Mouse (Mus musculus) cortical plate, adult 2 months (tissue): Measurements from ENCODE around the gene Kcnt2. TPM values are rescaled to one million over a fixed set of nuclear protein-coding genes. Genes with fewer than 3 reads are reported as not detected.

Experiments
- H3K27ac ChIP-seq: fragments of 200-500 bp; 2 replicates; pipeline ENCODE4 v1.5.1; 2012; ENCODE audit warnings: low read length, control low read depth, inconsistent platforms; ENCODE audit not compliant: insufficient read depth
- H3K4me1 ChIP-seq: fragments of 200-500 bp; 2 replicates; pipeline ENCODE4 v1.6.1; 2011; ENCODE audit warnings: low read length; ENCODE audit not compliant: control insufficient read depth, insufficient read depth
- H3K4me3 ChIP-seq: fragments of 200-500 bp; 2 replicates; pipeline ENCODE4 v1.5.1; 2011; ENCODE audit warnings: mild to moderate bottlenecking, low read length, control low read depth; ENCODE audit not compliant: insufficient read depth
- CTCF ChIP-seq: fragments of 200-500 bp; IDR thresholded peaks from 2 replicates; pipeline ENCODE4 v1.5.1; 2011; ENCODE audit warnings: mild to moderate bottlenecking, control low read depth, low read length; ENCODE audit not compliant: insufficient read depth; ENCODE audit errors: extremely low read depth
- POLR2A ChIP-seq: fragments of 200-500 bp; IDR thresholded peaks from 2 replicates; pipeline ENCODE4 v1.6.1; 2011; ENCODE audit warnings: mild to moderate bottlenecking, low read length, control low read depth; ENCODE audit not compliant: insufficient read depth; ENCODE audit errors: extremely low read depth
- polyA plus RNA-seq: library from polyadenylated mRNA; depleted of rRNA; stranded (reverse); fragments of >200 nt; gene quantifications from 2 replicates; pipeline ENCODE4 v1.2.3, GENCODE M21; 2012; rRNA removed

The Kcnt2 gene
- polyA plus RNA-seq: 14.4 and 14.6 TPM in 2 replicates

- TF ChIP-seq POLR2A: no peak
- TF ChIP-seq CTCF: no peak
- Histone ChIP-seq H3K4me1 (peaks cover 2% of the 10 kb centered on the region; the same call in 1 of the 2 replicates), H3K27ac (peak within 1 kb of the TSS; percentile 38; the same call in 1 of the 2 replicates), H3K4me3 (peak within 1 kb of the TSS; percentile 83)
These were observed at the start of gene Kcnt2 for GRCm38 (mm10) chr1:140245876-140246597. Gene Kcnt2, plus strand, starts transcription at chr1:140246158.

DNA sequence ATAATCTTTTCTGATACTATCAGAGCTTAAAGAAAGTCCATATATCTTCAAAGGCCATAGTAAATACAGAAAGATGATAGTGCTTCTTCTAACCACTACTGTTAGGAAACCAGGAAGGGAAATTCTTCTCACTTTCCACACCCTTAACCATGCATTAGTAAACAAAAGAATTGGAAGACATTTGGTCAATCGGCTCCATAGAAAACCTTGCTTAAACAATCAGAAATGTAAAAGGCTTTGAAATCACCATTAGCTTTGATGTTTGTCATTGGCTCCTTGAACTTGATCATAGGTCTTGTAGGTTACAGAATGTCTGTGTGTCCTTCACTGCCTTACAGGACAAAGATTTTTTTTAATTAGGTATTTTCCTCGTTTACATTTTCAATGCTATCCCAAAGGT lies 40.6 kb upstream of the Kcnt2 start:
- Histone ChIP-seq H3K4me3 (no peak overlapping the region), H3K27ac (no peak overlapping the region), H3K4me1 (no peaks in the 10 kb centered on the region)
- TF ChIP-seq POLR2A: no peak
- TF ChIP-seq CTCF: no peak

- Histone ChIP-seq H3K4me3 (no peak overlapping the region), H3K27ac (no peak overlapping the region), H3K4me1 (no peaks in the 10 kb centered on the region)
- no peak for TF ChIP-seq CTCF
These were observed 20.7 kb upstream of the Kcnt2 start for GRCm38 (mm10) chr1:140225221-140225620.

GRCm38 (mm10) chr1:140226673-140227072 lies 19.3 kb upstream of the Kcnt2 start:
- no peak overlapping the region for H3K4me3 ChIP-seq

GRCm38 (mm10) chr1:140245465-140245864 lies 493 bp upstream of the Kcnt2 start:
- TF ChIP-seq CTCF: no peak
- TF ChIP-seq POLR2A: 0 out of 2 replicates have a peak, but pooled peaks have one; percentile 36
- H3K4me1 ChIP-seq: peaks cover 2% of the 10 kb centered on the region; the same call in 1 of the 2 replicates
- H3K4me3 ChIP-seq: peak overlapping the region; percentile 83
- no peak overlapping the region; the same call in 1 of the 2 replicates for H3K27ac ChIP-seq

More at GRCm38 (mm10) chr1:140226673-140227072, 19.3 kb upstream of the Kcnt2 start:
- H3K4me1 ChIP-seq: no peaks in the 10 kb centered on the region
- TF ChIP-seq CTCF (no peak), POLR2A (no peak)
- H3K27ac ChIP-seq: no peak overlapping the region

DNA sequence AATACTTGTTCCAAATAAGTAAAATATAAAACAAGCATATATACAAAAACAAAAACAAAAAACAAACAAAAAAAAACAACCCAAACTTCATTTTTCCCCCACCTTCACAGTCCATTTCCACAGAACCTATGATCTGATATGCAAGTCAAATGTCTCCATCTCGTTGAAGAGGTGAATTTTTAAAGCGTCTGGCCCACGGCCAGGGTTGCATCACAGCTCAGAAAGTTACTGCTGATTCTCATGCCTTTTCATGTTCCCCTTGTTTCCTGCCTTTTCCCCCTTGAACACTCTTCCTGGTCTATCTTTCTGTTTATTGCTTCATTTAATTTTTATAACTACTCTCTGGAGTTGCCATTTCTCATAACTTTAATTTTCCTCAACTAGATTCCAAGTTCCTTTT lies 18.7 kb downstream of the Kcnt2 start:
- no peak overlapping the region for H3K4me3 ChIP-seq
- TF ChIP-seq CTCF (no peak), POLR2A (no peak)

GRCm38 (mm10) chr1:140266047-140266446 lies 20.1 kb downstream of the Kcnt2 start:
- Histone ChIP-seq H3K4me1 (no peaks in the 10 kb centered on the region), H3K4me3 (no peak overlapping the region), H3K27ac (no peak overlapping the region)
- no peak for TF ChIP-seq POLR2A
- no peak for TF ChIP-seq CTCF

More for the DNA sequence above, 18.7 kb downstream of the Kcnt2 start:
- H3K4me1 ChIP-seq: no peaks in the 10 kb centered on the region
- no peak overlapping the region for H3K27ac ChIP-seq

DNA sequence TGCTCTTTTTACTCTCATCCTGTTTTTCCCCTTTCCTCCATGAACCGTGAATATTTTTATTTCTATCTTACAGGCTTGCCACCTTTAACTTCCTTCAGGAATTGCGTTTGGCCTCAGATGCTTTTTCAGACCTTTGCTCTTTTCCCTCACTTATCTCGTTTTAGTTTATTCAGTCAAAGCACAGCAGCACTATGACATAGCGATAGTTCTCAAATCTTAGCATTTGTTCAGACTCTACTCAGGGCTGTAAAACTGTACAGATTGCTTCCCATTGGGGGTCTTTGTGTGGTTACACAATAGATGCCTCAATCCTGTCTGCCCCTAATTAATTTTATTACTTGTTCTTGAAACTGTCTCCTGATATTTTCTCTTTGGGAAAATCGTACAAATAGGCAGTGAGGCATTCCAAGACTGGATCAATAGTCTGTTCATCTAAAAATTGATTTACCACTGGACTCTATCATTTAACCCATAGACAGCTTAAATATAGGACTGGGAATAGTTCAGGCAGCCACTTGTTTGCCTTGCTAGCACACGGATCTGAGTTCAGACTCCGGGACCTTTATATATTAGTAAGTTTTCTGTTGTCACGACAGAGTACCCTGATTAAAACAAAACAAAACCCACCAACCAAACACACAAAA lies 20.8 kb downstream of the Kcnt2 start:
- no peak overlapping the region for H3K27ac ChIP-seq
- TF ChIP-seq CTCF: no peak
- TF ChIP-seq POLR2A: no peak
- H3K4me3 ChIP-seq: no peak overlapping the region
- H3K4me1 ChIP-seq: no peaks in the 10 kb centered on the region

DNA sequence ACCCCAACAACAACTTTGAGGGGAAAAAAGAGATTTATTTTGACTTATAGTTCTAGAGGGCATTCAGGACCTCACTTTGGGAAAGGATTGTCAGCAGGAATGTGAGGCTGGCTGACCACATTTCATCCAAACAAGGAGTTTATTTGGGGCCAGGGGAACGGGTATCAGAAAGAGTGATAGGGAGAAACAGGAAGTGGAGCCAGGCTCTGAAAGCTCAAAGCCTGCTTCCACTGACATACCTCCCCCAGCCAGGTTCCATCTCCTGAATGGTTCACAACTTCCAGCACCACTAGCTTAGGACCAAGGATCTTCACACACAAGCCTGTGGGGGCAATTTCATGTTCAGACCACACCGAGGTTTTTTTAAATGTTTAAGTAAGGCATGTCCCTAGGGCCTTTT lies 21.3 kb downstream of the Kcnt2 start:
- Histone ChIP-seq H3K27ac (no peak overlapping the region), H3K4me3 (no peak overlapping the region), H3K4me1 (no peaks in the 10 kb centered on the region)
- TF ChIP-seq CTCF (no peak), POLR2A (no peak)

- Histone ChIP-seq H3K4me1 (no peaks in the 10 kb centered on the region), H3K4me3 (no peak overlapping the region), H3K27ac (no peak overlapping the region)
- no peak for TF ChIP-seq CTCF
- no peak for TF ChIP-seq POLR2A
These were observed 27.7 kb downstream of the Kcnt2 start for GRCm38 (mm10) chr1:140273624-140274023.
